ENCODE assay signal across 29 mouse cellular contexts in the genomic region with DNA sequence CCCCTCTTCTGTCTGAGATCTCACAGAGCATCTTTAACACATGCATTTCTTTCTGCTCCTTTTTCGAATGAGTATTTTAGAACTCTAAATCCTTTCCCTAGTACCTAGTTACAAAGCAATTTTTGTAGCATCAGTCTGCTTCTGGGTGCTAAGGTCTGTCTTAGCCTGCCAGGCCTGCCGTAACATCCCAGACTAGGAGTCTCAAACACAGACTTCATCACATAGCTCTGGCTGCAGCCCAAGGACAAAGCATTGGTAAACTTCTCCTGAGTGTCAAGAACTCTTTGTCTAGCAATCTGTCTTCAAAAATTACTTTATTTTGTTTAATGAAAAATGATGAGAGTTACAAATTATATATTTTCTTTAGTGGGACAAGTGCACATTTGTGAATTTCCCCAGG. TPM values are rescaled to one million over a fixed set of nuclear protein-coding genes. Genes with fewer than 3 reads are reported as not detected.
DNase-seq lines count a peak whose midpoint lies in the region; ATAC-seq lines count a peak whose summit lies in the region.
"Had no signal": no experiment of that assay in that cellular context is flagged by ENCODE, and none has a peak within 500 bp of the region (broad histone marks: within the 10 kb centered on the region; RNA-seq: fewer than 3 reads in every experiment).

No protein-coding gene starts in this region.

- no peak overlapping the region for H3K9ac ChIP-seq in heart, embryonic 15.5 days
- H3K9ac ChIP-seq: embryonic facial prominence, embryonic 13.5 days; hindbrain, embryonic 15.5 days; liver, embryonic 14.5 days; midbrain, embryonic 13.5 days; neural tube, embryonic 13.5 days had no signal

- H3K4me2 ChIP-seq in heart, embryonic 15.5 days, result no peak overlapping the region
- H3K4me2 ChIP-seq: embryonic facial prominence, embryonic 13.5 days; hindbrain, embryonic 15.5 days; midbrain, embryonic 13.5 days; neural tube, embryonic 13.5 days had no signal

- no peak for ATAC-seq in heart, embryonic 15.5 days (replicated peaks; ENCODE audit: insufficient number of reproducible peaks, insufficient read depth, low FRiP score, low read depth)
- ATAC-seq: forebrain, embryonic 16.5 days; midbrain, embryonic 13.5 days had no signal

- H3K9me3 ChIP-seq in heart, embryonic 15.5 days (replicated peaks), result no peaks in the 10 kb centered on the region
- H3K9me3 ChIP-seq: embryonic facial prominence, embryonic 13.5 days; hindbrain, embryonic 10.5 days; hindbrain, embryonic 15.5 days; midbrain, embryonic 13.5 days; neural tube, embryonic 13.5 days had no signal

- H3K27me3 ChIP-seq in heart, embryonic 15.5 days, result no peaks in the 10 kb centered on the region
- H3K27me3 ChIP-seq: CH12.LX; embryonic facial prominence, embryonic 13.5 days; hindbrain, embryonic 15.5 days; midbrain, embryonic 13.5 days; neural tube, embryonic 13.5 days had no signal

- H3K27ac ChIP-seq in heart, embryonic 15.5 days, result 0 out of 2 replicates have a peak overlapping the region, but pooled peaks have one; percentile 0
- H3K27ac ChIP-seq: embryonic facial prominence, embryonic 13.5 days; gastrocnemius, adult 2 months; heart, adult 2 months; hindbrain, embryonic 10.5 days; hindbrain, embryonic 15.5 days; liver, embryonic 14.5 days; midbrain, embryonic 13.5 days; neural tube, embryonic 13.5 days had no signal

- no peak overlapping the region for H3K4me3 ChIP-seq in heart, embryonic 15.5 days
- H3K4me3 ChIP-seq: embryonic facial prominence, embryonic 13.5 days; erythroblast, embryonic 14.5 days; gastrocnemius, adult 2 months; heart, adult 2 months; hindbrain, embryonic 10.5 days; hindbrain, embryonic 15.5 days; midbrain, embryonic 13.5 days; neural tube, embryonic 13.5 days had no signal

- peak; percentile 29 for DNase-seq in adrenal gland, postnatal 10 days
- no peak for DNase-seq in adrenal gland, postnatal 4 days (ENCODE audit: low spot score in 2 of 2)
- no peak for DNase-seq in heart, adult 9 months (ENCODE audit: low spot score in 2 of 2)
- DNase-seq in lung, postnatal 10 days, result peak; percentile 31
- no peak for DNase-seq in lung, postnatal 36 days
- peak; percentile 53 for DNase-seq in NIH3T3 (ENCODE audit: low read depth)
- DNase-seq: cerebellum, adult 11-12 months; cerebellum, adult 9-11 months; embryo, embryonic 11 days; gastrocnemius, adult 2 months; gastrocnemius, postnatal 36 days; heart, adult 2 months; kidney, adult 11 months; kidney, postnatal 14 days; layer of hippocampus, adult 9-11 months; liver; retina, postnatal 1 day; right cerebral cortex, postnatal 14 days; thymus, postnatal 14 days had no signal

- H3K4me1 ChIP-seq in heart, embryonic 15.5 days (replicated peaks), result peaks cover 25% of the 10 kb centered on the region
- H3K4me1 ChIP-seq: hindbrain, embryonic 10.5 days; midbrain, embryonic 13.5 days; neural tube, embryonic 13.5 days had no signal

- 72% methylated on average over 2 of the region's 2 CpGs for WGBS in heart, embryonic 15.5 days

- H3K36me3 ChIP-seq in heart, embryonic 15.5 days, result no peaks in the 10 kb centered on the region
- H3K36me3 ChIP-seq: hindbrain, embryonic 15.5 days had no signal

RNA-seq across cellular contexts. Expression of a gene that starts 30.8 kb away (rescaled TPM):
- 10 to 100 TPM; 36.1 to 39.3 TPM for total RNA-seq in adrenal gland, postnatal 10 days (2021)
- total RNA-seq in adrenal gland, postnatal 4 days (2021), result 10 to 100 TPM; 48.1 to 53.5 TPM
- 29.1 and 33.0 TPM in 2 replicates for polyA plus RNA-seq in heart, embryonic 15.5 days (2015; fragmentation: Nextera tagmentation; extraction: Ambion mirVana)

Comparison
In these comparisons a context has a peak if more than half of its experiments do, and no peak if none do; other contexts are left out.
1. DNase-seq: peak in adrenal gland, postnatal 10 days (single experiment), lung, postnatal 10 days (single experiment) and NIH3T3 (single experiment); none in adrenal gland, postnatal 4 days (0 of 2), heart, adult 9 months (0 of 2) and lung, postnatal 36 days (single experiment).